Mouse (Mus musculus) heart, embryonic 13.5 days (tissue): ENCODE data around the gene Rbfox1. TPM values are rescaled to one million over a fixed set of nuclear protein-coding genes. Genes with fewer than 3 reads are reported as not detected.

ENCODE experiments used
- ATAC-seq: fragments of 200-750 bp; cut with Nextera tagmentation; 2 replicates; pipeline ENCODE4 v1.8.0; 2017; ENCODE audit warnings: moderate TSS enrichment; ENCODE audit not compliant: insufficient number of reproducible peaks, low FRiP score, low TSS enrichment; ENCODE audit errors: extremely low read depth
- H3K27ac ChIP-seq: fragments of 300-500 bp; sonication (generic); replicated peaks from 2 replicates; pipeline ENCODE4 v1.5.1; 2015; ENCODE audit warnings: moderate library complexity, mild to moderate bottlenecking, inconsistent platforms
- H3K27me3 ChIP-seq: fragments of 300-500 bp; sonication (generic); replicated peaks from 2 replicates; pipeline ENCODE4 v1.6.1; 2015; ENCODE audit warnings: mild to moderate bottlenecking, inconsistent platforms
- H3K36me3 ChIP-seq: fragments of 300-500 bp; sonication (generic); 2 replicates; pipeline ENCODE4 v1.6.1; 2015; ENCODE audit warnings: mild to moderate bottlenecking, inconsistent platforms
- H3K4me1 ChIP-seq: fragments of 300-500 bp; sonication (generic); 2 replicates; pipeline ENCODE4 v1.6.1; 2015; ENCODE audit warnings: inconsistent platforms
- H3K4me2 ChIP-seq: fragments of 300-500 bp; sonication (generic); 2 replicates; pipeline ENCODE4 v1.6.1; 2015; ENCODE audit warnings: inconsistent platforms, mild to moderate bottlenecking, moderate library complexity
- H3K4me3 ChIP-seq: fragments of 300-500 bp; sonication (generic); 2 replicates; pipeline ENCODE4 v1.5.1; 2015; ENCODE audit warnings: moderate library complexity, mild to moderate bottlenecking, inconsistent platforms
- H3K9ac ChIP-seq: fragments of 300-500 bp; sonication (generic); 2 replicates; pipeline ENCODE4 v1.6.1; 2015; ENCODE audit warnings: inconsistent platforms, mild to moderate bottlenecking, moderate library complexity
- H3K9me3 ChIP-seq: fragments of 300-500 bp; sonication (generic); 2 replicates; pipeline ENCODE4 v1.6.1; 2016; ENCODE audit warnings: inconsistent platforms
- WGBS: fragments of 180-500 bp; shearing (Covaris S2); methylation state at CpG from one replicate; pipeline ENCODE4 v1.1.7; 2015; ENCODE audit warnings: mixed read lengths; 5-methylcytosine and 5-hydroxymethylcytosine counted together
- polyA plus RNA-seq: library from polyadenylated mRNA; unstranded; fragments of >200 nt; fragmentation: Nextera tagmentation; extraction: Ambion mirVana; gene quantifications from 2 replicates; pipeline ENCODE4 v1.2.1, GENCODE M21; 2015

The Rbfox1 gene
- polyA plus RNA-seq, 1 experiment from 2014 or later = 2.8 TPM

GRCm38 (mm10) chr16:7446791-7447290 lies 1561.7 kb downstream of the Rbfox1 start:
- no peak for ATAC-seq
- Histone ChIP-seq H3K9ac (no peak overlapping the region), H3K4me3 (no peak overlapping the region), H3K4me2 (no peak overlapping the region), H3K9me3 (no peaks in the 10 kb centered on the region), H3K27ac (no peak overlapping the region), H3K36me3 (no peaks in the 10 kb centered on the region), H3K4me1 (no peaks in the 10 kb centered on the region), H3K27me3 (no peaks in the 10 kb centered on the region)
- 79% methylated on average over 1 of the region's 1 CpGs for WGBS

- no peak for ATAC-seq
- WGBS = 65% methylated on average over 8 of the region's 8 CpGs
Observed at GRCm38 (mm10) chr16:7447718-7448649, 1562.8 kb downstream of the Rbfox1 start.

GRCm38 (mm10) chr16:7451193-7451592 lies 1566.0 kb downstream of the Rbfox1 start:
- Histone ChIP-seq H3K4me3 (no peak overlapping the region), H3K36me3 (no peaks in the 10 kb centered on the region), H3K27ac (no peak overlapping the region), H3K9ac (no peak overlapping the region), H3K4me1 (no peaks in the 10 kb centered on the region), H3K9me3 (no peaks in the 10 kb centered on the region), H3K27me3 (no peaks in the 10 kb centered on the region), H3K4me2 (no peak overlapping the region)
- no peak for ATAC-seq
- 77% methylated on average over 3 of the region's 3 CpGs for WGBS

More at GRCm38 (mm10) chr16:7447718-7448649, 1562.8 kb downstream of the Rbfox1 start:
- no peak overlapping the region for H3K4me3 ChIP-seq
- H3K4me2 ChIP-seq = no peak overlapping the region
- H3K36me3 ChIP-seq = no peaks in the 10 kb centered on the region
- H3K9ac ChIP-seq = no peak overlapping the region
- no peak overlapping the region for H3K27ac ChIP-seq
- no peaks in the 10 kb centered on the region for H3K27me3 ChIP-seq
- H3K4me1 ChIP-seq = no peaks in the 10 kb centered on the region
- H3K9me3 ChIP-seq = no peaks in the 10 kb centered on the region

- H3K4me1 ChIP-seq = no peaks in the 10 kb centered on the region
- ATAC-seq = no peak
- 85% methylated on average over 4 of the region's 4 CpGs for WGBS
- H3K36me3 ChIP-seq = no peaks in the 10 kb centered on the region
- H3K9ac ChIP-seq = no peak overlapping the region
- H3K27me3 ChIP-seq = no peaks in the 10 kb centered on the region
- H3K9me3 ChIP-seq = no peaks in the 10 kb centered on the region
- H3K4me3 ChIP-seq = no peak overlapping the region
- H3K4me2 ChIP-seq = no peak overlapping the region
- no peak overlapping the region for H3K27ac ChIP-seq
Observed at GRCm38 (mm10) chr16:7457571-7457970, 1572.4 kb downstream of the Rbfox1 start.
